Mouse (Mus musculus) spleen, postnatal 36 days (tissue): ENCODE data around the gene Theg.

ENCODE experiments used
- DNase-seq, 2 experiments: peaks; one replicate each; pipeline ENCODE4 v3.0.0; 2022; ENCODE audit warnings: low spot score in 2 of 2, mixed read lengths in 1 of 2

Theg gene

GRCm38 (mm10) chr10:79587061-79587751, at the start of gene Theg:
TSS of gene Theg (minus strand) at chr10:79587331.
- DNase-seq, result no peak

- no peak for DNase-seq
Observed at GRCm38 (mm10) chr10:79636287-79636686, 49.2 kb upstream of the Theg start.

GRCm38 (mm10) chr10:79633006-79633777, 46.1 kb upstream of the Theg start:
- no peak for DNase-seq

GRCm38 (mm10) chr10:79631432-79631831, 44.3 kb upstream of the Theg start:
- DNase-seq, result no peak

- no peak for DNase-seq
Observed at GRCm38 (mm10) chr10:79628377-79628776, 41.2 kb upstream of the Theg start.

- no peak for DNase-seq
Observed at GRCm38 (mm10) chr10:79626156-79626555, 39.0 kb upstream of the Theg start.

GRCm38 (mm10) chr10:79625398-79625797, 38.3 kb upstream of the Theg start:
- DNase-seq, result no peak

GRCm38 (mm10) chr10:79623950-79624349, 36.8 kb upstream of the Theg start:
- no peak for DNase-seq

- DNase-seq, result no peak
Observed at GRCm38 (mm10) chr10:79616376-79616775, 29.2 kb upstream of the Theg start.

- DNase-seq, result no peak
Observed at GRCm38 (mm10) chr10:79615860-79616259, 28.7 kb upstream of the Theg start.

GRCm38 (mm10) chr10:79614305-79614643, 27.1 kb upstream of the Theg start:
- DNase-seq, result no peak

GRCm38 (mm10) chr10:79613578-79614304, 26.6 kb upstream of the Theg start, which contains the start of gene C2cd4c:
TSS of gene C2cd4c (minus strand) at chr10:79614025.
- DNase-seq, result peak in 1 of 2 experiments; percentile 6

GRCm38 (mm10) chr10:79612192-79613135, 25.3 kb upstream of the Theg start:
- no peak for DNase-seq

- no peak for DNase-seq
Observed at GRCm38 (mm10) chr10:79611296-79611695, 24.2 kb upstream of the Theg start.

- DNase-seq, result no peak
Observed at GRCm38 (mm10) chr10:79609276-79609675, 22.1 kb upstream of the Theg start.

- no peak for DNase-seq
Observed at GRCm38 (mm10) chr10:79607892-79608291, 20.8 kb upstream of the Theg start.

- no peak for DNase-seq
Observed at GRCm38 (mm10) chr10:79606537-79606936, 19.4 kb upstream of the Theg start.

GRCm38 (mm10) chr10:79597936-79598230, 10.8 kb upstream of the Theg start:
- no peak for DNase-seq

- no peak for DNase-seq
Observed at GRCm38 (mm10) chr10:79597051-79597935, 10.2 kb upstream of the Theg start.

- no peak for DNase-seq
Observed at GRCm38 (mm10) chr10:79595590-79595929, 8.4 kb upstream of the Theg start.
